Mouse (Mus musculus): ENCODE results near the gene Smarcd2. TPM values are rescaled to one million over a fixed set of nuclear protein-coding genes. Genes with fewer than 3 reads are reported as not detected.

The Smarcd2 gene
- polyA plus RNA-seq, 1 experiment: 101 TPM

DNA sequence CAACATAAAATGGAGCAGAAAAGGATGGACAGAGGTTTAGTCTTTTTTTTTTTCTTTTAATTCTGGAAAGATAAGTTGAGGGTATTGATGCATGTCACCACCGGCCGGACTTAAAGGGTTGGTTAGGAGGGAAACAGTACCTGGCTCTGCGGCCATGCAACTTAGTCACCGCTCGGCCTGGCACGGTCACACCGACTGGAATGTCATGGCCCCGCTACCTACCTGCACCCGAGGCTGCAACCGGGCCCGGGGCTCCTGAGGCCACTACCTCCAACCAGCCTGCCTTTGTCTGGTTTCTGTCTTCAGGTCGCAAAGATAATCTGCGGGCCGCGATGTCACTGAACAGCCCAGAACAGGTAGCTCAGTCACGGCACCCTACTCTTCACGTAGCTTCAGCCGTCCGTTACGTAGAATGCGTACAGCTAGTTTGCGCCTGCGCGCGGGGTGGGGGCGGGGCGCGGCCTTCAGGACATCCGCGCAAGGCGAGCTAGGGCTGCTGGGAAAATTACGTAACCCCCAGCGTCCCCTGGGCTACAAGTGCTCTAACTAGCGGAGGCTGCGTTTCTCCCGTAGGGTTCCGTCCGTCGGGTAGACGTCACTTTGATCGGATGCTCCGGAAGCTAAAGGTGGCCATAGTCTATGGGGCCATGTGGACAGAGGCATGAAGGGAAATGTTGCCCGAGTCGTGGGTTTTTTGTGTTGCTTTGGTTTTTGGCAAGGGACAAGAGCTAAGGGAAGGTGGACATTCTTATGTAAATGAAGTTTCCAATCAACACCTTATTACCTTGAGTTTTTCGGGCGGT lies 56.6 kb downstream of the Smarcd2 start, which contains the start of gene Ccdc47:
Ccdc47 (minus strand) TSS at position 418 of the 803 bp plus-strand sequence.
- Histone ChIP-seq H3K4me3 (ENCODE audit: low read depth, low read length) (peak within 1 kb of the TSS; percentile 99), H3K4me1 (ENCODE audit: control insufficient read depth, insufficient read depth, insufficient read length, low read length) (peaks cover 6% of the 10 kb centered on the region; the same call in 1 of the 2 replicates), H3K36me3 (ENCODE audit: control insufficient read depth, insufficient read depth, low read length) (peaks cover 10% of the 10 kb centered on the region), H3K27me3 (ENCODE audit: control insufficient read depth, insufficient read depth, low read length) (no peaks in the 10 kb centered on the region), H3K27ac (ENCODE audit: insufficient read depth, low read depth, low read length) (peak within 1 kb of the TSS; percentile 99)
- TF ChIP-seq POLR2A (IDR thresholded peaks at IDR 0.05; ENCODE audit: low read depth, low read length) (peak; percentile 62), CTCF (IDR thresholded peaks at IDR 0.05; ENCODE audit: extremely low read depth, insufficient read length, insufficient replicate concordance, low read depth, low read length) (no peak)
- under 1% methylated on average over 46 of the region's 46 CpGs for WGBS

DNA sequence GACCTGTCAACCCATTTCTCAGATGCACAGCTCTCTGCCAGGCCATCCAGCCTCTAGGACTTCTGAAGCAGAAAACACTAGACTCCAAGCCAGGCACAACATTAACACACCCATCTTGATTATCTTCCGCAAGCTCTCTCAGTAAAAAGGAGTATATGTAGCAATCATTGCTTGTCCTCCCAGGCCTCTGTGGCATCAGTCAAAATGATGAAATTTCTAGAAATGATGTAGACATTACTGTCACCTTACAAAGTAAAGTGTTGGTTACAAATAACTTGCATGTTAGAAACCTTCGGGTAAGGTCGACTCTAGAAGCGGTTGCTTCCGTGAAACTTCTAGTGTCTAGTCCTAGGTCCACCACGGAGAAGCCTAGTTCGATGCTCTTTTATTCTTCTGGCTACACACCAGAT lies 57.3 kb downstream of the Smarcd2 start:
- H3K4me3 ChIP-seq (ENCODE audit: low read depth, low read length): no peak overlapping the region
- 5% methylated on average over 7 of the region's 7 CpGs for WGBS
- TF ChIP-seq POLR2A (IDR thresholded peaks at IDR 0.05; ENCODE audit: low read depth, low read length) (no peak), CTCF (IDR thresholded peaks at IDR 0.05; ENCODE audit: extremely low read depth, insufficient read length, insufficient replicate concordance, low read depth, low read length) (no peak)
- peak overlapping the region; percentile 67 for H3K27ac ChIP-seq (ENCODE audit: insufficient read depth, low read depth, low read length)
- peaks cover 6% of the 10 kb centered on the region; the same call in 1 of the 2 replicates for H3K4me1 ChIP-seq (ENCODE audit: control insufficient read depth, insufficient read depth, insufficient read length, low read length)
- no peaks in the 10 kb centered on the region for H3K27me3 ChIP-seq (ENCODE audit: control insufficient read depth, insufficient read depth, low read length)
- peaks cover 15% of the 10 kb centered on the region for H3K36me3 ChIP-seq (ENCODE audit: control insufficient read depth, insufficient read depth, low read length)

DNA sequence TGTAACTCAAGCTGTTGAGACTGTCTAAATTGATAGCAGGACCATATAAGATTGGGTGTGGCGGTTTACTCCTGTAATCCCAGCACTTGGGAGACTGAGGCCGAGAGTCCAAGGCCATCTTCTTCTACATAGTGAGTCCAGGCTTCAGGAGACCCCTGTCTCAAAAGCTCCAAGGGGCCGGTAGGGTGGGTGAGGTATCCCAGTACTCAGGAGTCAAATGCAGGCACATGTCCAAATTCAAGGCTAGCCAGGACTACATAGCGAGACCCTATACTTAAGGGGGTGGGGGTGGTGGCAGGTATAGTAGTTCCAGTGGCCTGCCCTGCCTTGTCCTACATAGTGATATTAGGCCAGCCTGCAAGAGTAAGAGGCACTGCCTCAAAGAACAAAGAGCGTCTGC lies 57.9 kb downstream of the Smarcd2 start:
- 67% methylated on average over 5 of the region's 5 CpGs for WGBS
- H3K4me3 ChIP-seq (ENCODE audit: low read depth, low read length): no peak overlapping the region
- peaks cover 6% of the 10 kb centered on the region; the same call in 1 of the 2 replicates for H3K4me1 ChIP-seq (ENCODE audit: control insufficient read depth, insufficient read depth, insufficient read length, low read length)
- H3K36me3 ChIP-seq (ENCODE audit: control insufficient read depth, insufficient read depth, low read length): peaks cover 20% of the 10 kb centered on the region
- H3K27ac ChIP-seq (ENCODE audit: insufficient read depth, low read depth, low read length): no peak overlapping the region
- H3K27me3 ChIP-seq (ENCODE audit: control insufficient read depth, insufficient read depth, low read length): no peaks in the 10 kb centered on the region
- no peak for TF ChIP-seq POLR2A (IDR thresholded peaks at IDR 0.05; ENCODE audit: low read depth, low read length)

Other genes with a start within 250 kb of the Smarcd2 start
- gene Dcaf7, start 236.1 kb downstream of the Smarcd2 start, polyA plus RNA-seq (2012; rRNA removed): 18.7 and 30.9 TPM in 2 replicates
- gene Taco1, start 206.9 kb downstream of the Smarcd2 start, polyA plus RNA-seq (2012; rRNA removed): 8.3 TPM in 2 replicates
- gene Map3k3, start 188.4 kb downstream of the Smarcd2 start, polyA plus RNA-seq (2012; rRNA removed): 10.0 and 15.1 TPM in 2 replicates
- not detected in 2 replicates for gene Gm10840, start 112.1 kb downstream of the Smarcd2 start, polyA plus RNA-seq (2012; rRNA removed)
- 11.8 and 21.7 TPM in 2 replicates for gene Limd2, start 112.1 kb downstream of the Smarcd2 start, polyA plus RNA-seq (2012; rRNA removed)
- gene Strada, start 70.8 kb downstream of the Smarcd2 start, polyA plus RNA-seq (2012; rRNA removed): 4.4 and 7.4 TPM in 2 replicates
- 2.2 and 4.8 TPM in 2 replicates for gene Ccdc47, start 56.6 kb downstream of the Smarcd2 start, polyA plus RNA-seq (2012; rRNA removed)
- 2.1 and 5.2 TPM in 2 replicates for gene Ddx42, start 56.0 kb downstream of the Smarcd2 start, polyA plus RNA-seq (2012; rRNA removed)
- gene Ftsj3, start 16.9 kb downstream of the Smarcd2 start, polyA plus RNA-seq (2012; rRNA removed): 2.8 and 3.9 TPM in 2 replicates
- 10.2 and 19.4 TPM in 2 replicates for gene Psmc5, start 16.8 kb downstream of the Smarcd2 start, polyA plus RNA-seq (2012; rRNA removed)
- gene Tcam1, start 3.7 kb upstream of the Smarcd2 start, polyA plus RNA-seq (2012; rRNA removed): 0.05 TPM in 2 replicates
- 0.24 TPM in 1 of 2 replicates, not detected in the other for gene Gh, start 28.9 kb upstream of the Smarcd2 start, polyA plus RNA-seq (2012; rRNA removed)
- gene Cd79b, start 41.8 kb upstream of the Smarcd2 start, polyA plus RNA-seq (2012; rRNA removed): 12.6 and 21.2 TPM in 2 replicates
- gene Scn4a, start 80.3 kb upstream of the Smarcd2 start, polyA plus RNA-seq (2012; rRNA removed): 0.18 and 0.23 TPM in 2 replicates
- 0.32 and 1.0 TPM in 2 replicates for gene Prr29, start 92.5 kb upstream of the Smarcd2 start, polyA plus RNA-seq (2012; rRNA removed)
- gene Icam2, start 115.1 kb upstream of the Smarcd2 start, polyA plus RNA-seq (2012; rRNA removed): 6.1 and 10.4 TPM in 2 replicates
- gene Ern1, start 214.9 kb upstream of the Smarcd2 start, polyA plus RNA-seq (2012; rRNA removed): 14.2 and 31.2 TPM in 2 replicates